9 mouse cellular contexts compared by ENCODE assay signal in the genomic region with DNA sequence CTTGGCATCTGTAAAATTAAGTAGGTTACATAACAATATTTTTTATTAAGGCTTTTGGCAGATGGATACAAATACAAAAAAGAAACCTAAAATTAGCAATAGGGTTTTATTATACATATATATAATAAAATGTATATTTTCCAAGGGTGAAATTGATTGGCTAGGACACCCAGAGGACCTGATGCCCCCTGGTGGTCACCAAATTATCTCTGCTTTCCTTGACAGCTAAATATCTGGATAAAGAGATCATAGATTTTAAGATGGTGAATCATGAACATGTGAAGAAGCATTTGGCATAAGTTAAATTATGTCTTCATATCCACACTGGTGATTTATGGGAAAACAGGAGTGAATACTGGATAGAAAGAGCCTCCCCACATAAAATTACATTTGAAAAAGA. TPM values are rescaled to one million over a fixed set of nuclear protein-coding genes. Genes with fewer than 3 reads are reported as not detected.
DNase-seq lines count a peak whose midpoint lies in the region; ATAC-seq and TF ChIP-seq lines count a peak whose summit lies in the region.
"Had no signal": no experiment of that assay in that cellular context is flagged by ENCODE, and none has a peak within 500 bp of the region (broad histone marks: within the 10 kb centered on the region; RNA-seq: fewer than 3 reads in every experiment).

No protein-coding gene starts in this region.

- H3K9me3 ChIP-seq in neural tube, embryonic 11.5 days (ENCODE audit: control insufficient read depth, low read length), result no peaks in the 10 kb centered on the region
- no peaks in the 10 kb centered on the region for H3K9me3 ChIP-seq in neural tube, embryonic 15.5 days (replicated peaks)
- H3K9me3 ChIP-seq: limb, embryonic 13.5 days had no signal

- no peaks in the 10 kb centered on the region; the same call in 1 of the 2 replicates for H3K4me1 ChIP-seq in heart, adult 2 months (ENCODE audit: control insufficient read depth, insufficient read depth, low read length)
- no peaks in the 10 kb centered on the region for H3K4me1 ChIP-seq in neural tube, embryonic 11.5 days (ENCODE audit: control insufficient read depth, insufficient read depth, low read length)
- H3K4me1 ChIP-seq in neural tube, embryonic 15.5 days, result 0 out of 2 replicates have a peak, but pooled peaks cover 4% of the 10 kb centered on the region

- H3K27ac ChIP-seq in heart, adult 2 months, result no peak overlapping the region
- H3K27ac ChIP-seq in neural tube, embryonic 11.5 days (ENCODE audit: low read depth, low read length), result no peak overlapping the region
- H3K27ac ChIP-seq in neural tube, embryonic 15.5 days (replicated peaks), result no peak overlapping the region
- H3K27ac ChIP-seq: limb, embryonic 13.5 days had no signal

- no peaks in the 10 kb centered on the region for H3K36me3 ChIP-seq in heart, adult 2 months (ENCODE audit: control insufficient read depth, insufficient read depth, low read length)
- H3K36me3 ChIP-seq in neural tube, embryonic 11.5 days (ENCODE audit: control insufficient read depth, insufficient read depth, low read length), result no peaks in the 10 kb centered on the region
- H3K36me3 ChIP-seq in neural tube, embryonic 15.5 days, result no peaks in the 10 kb centered on the region
- H3K36me3 ChIP-seq: limb, embryonic 13.5 days had no signal

- no peak for DNase-seq in heart, adult 2 months
- DNase-seq in heart, adult 9 months (ENCODE audit: low spot score in 2 of 2), result no peak
- DNase-seq in neural tube, embryonic 11.5 days (ENCODE audit: low spot score), result peak; percentile 21
- peak; percentile 11 to 27 for DNase-seq in cerebellum, postnatal 36 days
- peak; percentile 58 for DNase-seq in mesoderm, embryonic 11.5 days (ENCODE audit: low read depth, low spot score)
- no peak for DNase-seq in spleen, postnatal 14 days (ENCODE audit: low spot score in 2 of 2)

- TF ChIP-seq POLR2A in heart, adult 2 months (IDR thresholded peaks at IDR 0.05; ENCODE audit: insufficient read depth, low read depth, low read length), result no peak

- H3K27me3 ChIP-seq in heart, adult 2 months (ENCODE audit: control insufficient read depth, insufficient read depth, low read length), result no peaks in the 10 kb centered on the region
- H3K27me3 ChIP-seq in neural tube, embryonic 11.5 days (ENCODE audit: control insufficient read depth, insufficient read depth, low read length), result no peaks in the 10 kb centered on the region
- no peaks in the 10 kb centered on the region for H3K27me3 ChIP-seq in neural tube, embryonic 15.5 days (replicated peaks)
- H3K27me3 ChIP-seq: limb, embryonic 13.5 days had no signal

- no peak overlapping the region for H3K9ac ChIP-seq in heart, adult 2 months (ENCODE audit: low read depth, low read length)
- H3K9ac ChIP-seq in neural tube, embryonic 11.5 days (ENCODE audit: low read length), result no peak overlapping the region
- H3K9ac ChIP-seq in neural tube, embryonic 15.5 days (replicated peaks), result no peak overlapping the region
- H3K9ac ChIP-seq: limb, embryonic 13.5 days had no signal

- no peak for ATAC-seq in neural tube, embryonic 11.5 days (ENCODE audit: insufficient read depth, low FRiP score, low TSS enrichment)
- ATAC-seq in neural tube, embryonic 15.5 days (ENCODE audit: low FRiP score), result no peak
- ATAC-seq in megakaryocyte progenitor cell, adult 5-6 weeks (replicated peaks; ENCODE audit: poor library complexity), result no peak

- no peak for TF ChIP-seq EP300 in heart, adult 2 months (IDR thresholded peaks at IDR 0.05; ENCODE audit: insufficient read depth, low read depth, low read length)

- peak; percentile 63 for TF ChIP-seq CTCF in heart, adult 2 months (IDR thresholded peaks at IDR 0.05)

- intact Hi-C loops in heart, adult 2 months (cut with DNase I), result loop anchor here (2.0 kb wide), 1 partner anchor 484 kb away; no protein-coding TSS in a partner anchor

- no peaks in the 10 kb centered on the region for H3K79me2 ChIP-seq in heart, adult 2 months (replicated peaks; ENCODE audit: control insufficient read depth, insufficient read depth, low read length)

- H3K4me2 ChIP-seq in neural tube, embryonic 11.5 days (ENCODE audit: low read depth), result no peak overlapping the region
- H3K4me2 ChIP-seq in neural tube, embryonic 15.5 days, result no peak overlapping the region
- H3K4me2 ChIP-seq: limb, embryonic 13.5 days had no signal

- no peak overlapping the region for H3K4me3 ChIP-seq in heart, adult 2 months
- no peak overlapping the region for H3K4me3 ChIP-seq in neural tube, embryonic 11.5 days (ENCODE audit: low read depth, low read length)
- H3K4me3 ChIP-seq in neural tube, embryonic 15.5 days (replicated peaks), result no peak overlapping the region
- H3K4me3 ChIP-seq: limb, embryonic 13.5 days had no signal

RNA-seq across cellular contexts. Expression of gene Epha7, which starts 4.1 kb away (rescaled TPM):
- 1 to 10 TPM; 6.4 to 6.9 TPM for total RNA-seq in heart, adult 2 months (2021)
- polyA plus RNA-seq in heart, adult 2 months (2012; rRNA removed), result 1.2 and 3.5 TPM in 2 replicates
- polyA plus RNA-seq in neural tube, embryonic 11.5 days (2014; fragmentation: Nextera tagmentation; extraction: Ambion mirVana), result 58.2 and 60.3 TPM in 2 replicates
- 42.0 and 49.3 TPM in 2 replicates for polyA plus RNA-seq in neural tube, embryonic 15.5 days (2015; fragmentation: Nextera tagmentation; extraction: Ambion mirVana)
- 5.2 and 5.6 TPM in 2 replicates for total RNA-seq in megakaryocyte progenitor cell, adult 5-6 weeks (2015)
- 5.0 and 7.1 TPM in 2 replicates for total RNA-seq in megakaryocyte progenitor cell, adult 5-6 weeks (2017)

Comparison
In these comparisons a context has a peak if more than half of its experiments do, and no peak if none do; other contexts are left out.
1. DNase-seq: peak in neural tube, embryonic 11.5 days (single experiment), cerebellum, postnatal 36 days (2 of 2) and mesoderm, embryonic 11.5 days (single experiment); none in heart, adult 2 months (0 of 2), heart, adult 9 months (0 of 2) and spleen, postnatal 14 days (0 of 2).